Mouse (Mus musculus): Measurements from ENCODE around the gene Tmem190.
A peak's percentile ranks its signal among the peaks of the same experiment; 100 is the strongest.

Gene Tmem190

DNA sequence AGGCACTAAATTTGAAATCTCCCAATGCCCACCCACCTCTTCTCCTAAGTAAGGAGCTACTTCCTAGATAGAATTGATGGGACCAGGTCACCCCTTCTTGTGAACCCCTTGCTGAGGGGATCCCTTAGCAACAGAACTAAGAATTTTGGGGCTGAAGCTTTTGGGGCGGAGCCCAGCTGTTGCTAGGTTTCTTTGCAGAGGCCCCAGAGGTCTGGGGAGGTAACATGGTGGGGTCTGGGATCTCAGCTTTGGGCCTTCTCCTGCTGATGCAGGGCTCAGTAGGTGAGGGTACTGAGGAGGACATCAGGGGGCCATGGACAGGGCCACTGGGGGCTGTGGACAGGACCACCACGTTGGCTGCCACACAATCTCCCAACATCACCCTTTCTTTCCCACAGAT lies at the start of gene Tmem190, which contains the start of gene Il11:
TSS of gene Tmem190 (plus strand) at position 179 of the 400 bp plus-strand sequence.
TSS of gene Il11 (minus strand) at position 101 of the 400 bp plus-strand sequence.
- DNase-seq (ENCODE audit: low read depth, low spot score): no peak

DNA sequence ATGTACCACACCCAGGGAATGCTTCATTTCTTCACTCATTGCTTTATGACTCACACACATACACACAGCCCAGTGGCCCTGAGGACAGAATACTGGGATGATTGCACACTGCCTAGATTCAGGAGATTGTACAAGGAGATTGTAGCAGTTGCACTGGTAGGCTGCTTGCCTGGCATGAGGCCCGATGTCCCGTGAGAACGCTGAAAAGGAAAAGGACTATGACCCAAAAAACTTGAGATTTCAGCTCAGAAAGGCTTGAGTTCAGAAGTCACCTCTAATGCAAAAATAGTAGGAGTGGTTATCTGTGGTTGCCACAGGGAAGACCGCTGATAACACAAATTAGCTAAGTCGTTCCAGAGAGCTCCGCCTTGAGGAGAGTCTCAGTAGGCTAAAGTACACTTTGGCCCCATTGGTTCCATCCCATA lies 49.8 kb upstream of the Tmem190 start:
- no peak for DNase-seq (ENCODE audit: low read depth, low spot score)

DNA sequence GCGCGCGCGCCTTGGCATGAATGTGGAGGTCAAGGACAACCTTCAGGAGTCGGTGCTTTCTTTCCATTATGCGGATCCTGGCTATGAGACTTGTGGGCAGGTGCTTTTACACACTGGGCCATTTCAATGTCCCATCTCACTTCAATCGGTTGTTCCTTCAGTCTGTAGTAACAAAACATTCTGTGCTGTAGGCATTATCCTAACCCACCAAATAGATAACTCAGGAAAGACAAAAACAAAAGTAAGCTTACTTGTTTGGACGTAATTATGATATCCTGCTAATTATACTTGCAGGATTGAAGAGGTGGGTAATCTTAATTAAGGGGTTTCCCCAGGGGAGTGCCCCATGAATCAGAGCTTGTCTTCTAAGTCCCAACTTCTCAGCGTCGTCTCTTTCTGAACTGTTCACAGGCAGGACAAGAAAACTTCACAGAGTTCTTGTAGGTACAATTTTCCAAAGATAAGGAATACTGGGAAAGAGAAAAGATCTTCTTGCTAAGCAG lies 43.6 kb upstream of the Tmem190 start:
- DNase-seq (ENCODE audit: low read depth, low spot score): no peak

DNA sequence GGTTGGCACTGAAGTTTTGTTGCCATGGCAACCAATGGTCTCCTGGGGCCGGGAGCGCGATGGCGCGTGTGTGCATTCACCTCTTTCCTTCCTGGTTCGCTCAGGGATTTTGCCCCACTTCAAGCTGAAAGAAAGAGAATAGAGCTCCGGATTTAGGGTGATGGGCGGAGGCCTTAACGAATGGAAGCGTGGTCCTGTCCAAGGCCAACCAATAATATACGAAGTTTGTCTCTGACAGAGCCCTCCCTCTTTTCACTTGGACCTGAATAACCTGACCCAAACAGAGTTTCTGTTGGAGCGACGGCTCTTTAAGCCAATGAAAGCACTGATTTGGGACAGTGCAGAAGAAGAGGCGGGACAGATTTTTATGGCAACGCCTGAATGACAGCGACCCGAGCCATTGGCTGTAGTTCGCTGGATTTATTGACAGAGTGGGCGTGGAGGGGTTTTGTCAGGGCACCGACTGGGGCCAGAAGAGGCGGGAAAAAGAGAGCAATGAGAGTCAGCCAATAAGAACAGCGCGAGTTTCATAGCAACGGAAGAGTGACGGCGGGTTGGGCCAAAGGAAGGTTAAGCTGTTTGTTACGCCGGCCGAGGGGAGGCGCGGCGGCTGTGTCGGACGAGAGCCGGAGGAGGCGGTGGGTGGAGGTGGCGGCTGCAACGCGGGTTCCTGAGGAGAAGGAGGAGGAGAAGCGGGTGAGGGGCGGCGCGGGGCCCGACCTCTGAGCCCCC lies 43.0 kb upstream of the Tmem190 start, which contains the start of gene Kmt5c:
TSS of gene Kmt5c (plus strand) at position 572 of the 732 bp plus-strand sequence.
- DNase-seq (ENCODE audit: low read depth, low spot score): peak; percentile 100

DNA sequence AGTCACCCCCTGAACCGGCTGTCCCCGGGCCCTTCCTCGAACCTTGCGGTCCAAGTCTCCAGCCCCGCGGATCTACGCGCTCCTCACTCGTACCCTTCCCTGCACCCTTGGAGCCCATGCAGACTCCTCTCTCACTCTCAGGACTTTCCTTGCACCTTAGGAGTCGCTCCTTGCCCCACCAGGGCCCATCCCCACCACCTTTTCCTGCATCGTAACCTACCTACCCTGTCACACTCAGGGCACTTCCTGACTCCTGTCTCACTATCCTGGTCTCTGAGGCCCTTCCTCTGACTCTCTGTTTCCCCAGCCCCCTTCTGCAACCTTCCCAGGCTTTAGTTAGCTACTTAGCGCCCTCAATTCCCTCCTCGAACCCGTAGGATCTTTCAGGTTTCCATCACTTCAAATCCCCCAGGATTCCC lies 42.4 kb upstream of the Tmem190 start:
- peak; percentile 56 for DNase-seq (ENCODE audit: low read depth, low spot score)

DNA sequence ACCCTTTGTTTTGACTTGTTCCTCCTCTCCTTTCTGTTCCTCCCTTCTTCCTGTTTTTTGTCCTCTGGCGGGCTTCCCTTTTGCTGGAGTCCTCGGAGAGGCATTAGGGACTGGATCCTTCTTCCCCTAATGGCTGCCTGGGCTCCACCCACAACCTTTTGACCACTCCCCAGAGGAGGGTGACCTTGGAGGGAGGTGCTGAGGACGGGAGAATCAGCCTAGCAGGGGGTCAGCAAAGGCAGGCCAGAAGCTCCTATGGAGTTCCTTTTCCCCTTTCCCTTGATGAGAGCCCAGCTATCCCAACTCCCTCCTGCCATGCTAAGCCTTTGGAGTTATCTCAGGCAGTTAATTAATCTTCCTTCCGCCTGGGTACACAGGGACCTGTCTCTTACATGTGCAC lies 41.6 kb upstream of the Tmem190 start:
- peak; percentile 94 for DNase-seq (ENCODE audit: low read depth, low spot score)

DNA sequence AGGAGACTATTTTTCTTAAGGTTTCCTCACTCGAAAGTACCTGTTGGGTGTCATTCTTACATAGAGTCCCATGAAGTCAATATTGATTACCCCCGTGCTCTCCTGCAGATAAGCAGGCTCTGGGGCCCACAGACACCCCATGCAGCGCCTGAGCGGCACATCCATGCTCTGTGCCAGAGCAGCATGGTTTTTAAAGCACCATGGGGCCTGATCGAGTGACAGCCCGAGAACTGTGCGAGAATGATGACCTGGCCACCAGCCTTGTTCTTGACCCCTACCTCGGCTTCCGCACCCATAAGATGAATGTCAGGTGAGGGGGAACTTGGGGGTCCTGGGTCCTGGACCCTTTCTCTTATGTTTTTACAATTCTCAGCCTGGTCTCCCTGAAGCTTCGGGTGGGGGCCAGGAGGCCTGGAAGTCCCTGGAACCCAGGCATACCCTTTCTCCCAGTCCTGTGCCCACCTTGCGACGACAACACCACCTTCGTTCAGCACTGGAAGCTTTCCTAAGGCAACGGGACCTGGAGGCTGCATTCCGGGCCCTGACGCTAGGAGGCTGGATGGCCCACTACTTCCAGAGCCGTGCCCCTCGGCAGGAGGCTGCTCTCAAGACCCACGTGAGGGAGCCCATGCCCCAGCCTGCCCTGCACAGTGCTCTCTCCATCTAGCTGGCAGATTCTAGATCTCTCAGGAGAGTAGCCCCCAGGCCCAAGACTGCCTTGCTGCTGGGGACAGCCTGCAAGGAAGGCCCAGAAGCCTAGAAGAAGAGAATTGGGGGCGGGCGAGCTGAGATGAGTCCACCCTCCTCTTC lies 40.9 kb upstream of the Tmem190 start:
- peak; percentile 40 for DNase-seq (ENCODE audit: low read depth, low spot score)

DNA sequence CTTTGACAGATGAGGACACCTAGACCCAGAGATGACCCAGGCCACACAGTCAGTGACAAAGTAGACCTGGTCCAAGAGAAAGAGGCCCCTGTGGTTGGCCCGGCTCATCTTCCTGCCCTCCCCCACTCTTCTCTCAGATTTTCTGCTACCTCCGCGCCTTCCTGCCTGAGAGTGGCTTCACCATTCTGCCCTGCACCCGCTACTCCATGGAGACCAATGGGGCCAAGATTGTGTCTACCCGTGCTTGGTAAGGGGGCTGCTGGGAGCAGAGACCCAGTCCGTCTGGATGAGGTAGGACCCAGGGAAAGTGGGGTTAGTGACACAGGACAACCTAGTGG lies 40.3 kb upstream of the Tmem190 start:
- DNase-seq (ENCODE audit: low read depth, low spot score): no peak

DNA sequence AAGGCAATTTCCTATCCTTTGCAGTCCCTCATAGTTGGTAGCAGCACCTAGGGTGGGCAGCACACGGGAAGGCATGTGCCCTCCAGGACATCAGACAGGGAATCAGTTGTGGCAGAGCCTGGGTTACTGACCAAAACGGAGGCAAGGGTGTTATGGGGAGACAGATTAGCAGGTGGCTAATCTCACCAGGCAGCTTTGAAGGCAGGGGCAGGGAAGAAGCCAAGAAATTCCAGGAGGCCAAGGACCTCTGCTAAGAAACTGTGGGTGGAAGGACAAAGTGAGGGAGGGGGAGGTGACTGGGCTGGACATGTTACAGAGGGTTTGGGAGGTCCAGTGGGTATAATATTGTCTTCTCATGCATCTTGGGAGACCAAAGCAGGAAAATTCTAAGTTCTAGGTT lies 39.4 kb upstream of the Tmem190 start:
- no peak for DNase-seq (ENCODE audit: low read depth, low spot score)

DNA sequence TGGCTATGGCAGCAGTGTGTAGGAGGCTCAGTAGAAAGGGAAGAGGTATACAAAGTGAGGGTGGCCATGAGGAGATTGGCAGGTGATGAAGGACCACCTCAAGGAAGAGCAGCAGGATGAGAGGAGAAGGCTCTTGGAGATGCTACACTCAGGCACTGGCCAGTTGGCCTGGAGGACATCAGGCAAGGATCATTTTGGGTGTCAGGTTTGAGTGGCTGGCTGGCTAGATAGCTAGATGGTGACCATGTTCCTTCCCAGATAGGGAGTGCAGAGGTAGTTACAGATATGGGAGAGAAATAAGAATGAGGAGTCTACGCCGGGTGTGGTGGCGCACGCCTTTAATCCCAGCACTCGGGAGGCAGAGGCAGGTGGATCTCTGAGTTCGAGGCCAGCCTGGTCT lies 37.9 kb upstream of the Tmem190 start:
- no peak for DNase-seq (ENCODE audit: low read depth, low spot score)

DNA sequence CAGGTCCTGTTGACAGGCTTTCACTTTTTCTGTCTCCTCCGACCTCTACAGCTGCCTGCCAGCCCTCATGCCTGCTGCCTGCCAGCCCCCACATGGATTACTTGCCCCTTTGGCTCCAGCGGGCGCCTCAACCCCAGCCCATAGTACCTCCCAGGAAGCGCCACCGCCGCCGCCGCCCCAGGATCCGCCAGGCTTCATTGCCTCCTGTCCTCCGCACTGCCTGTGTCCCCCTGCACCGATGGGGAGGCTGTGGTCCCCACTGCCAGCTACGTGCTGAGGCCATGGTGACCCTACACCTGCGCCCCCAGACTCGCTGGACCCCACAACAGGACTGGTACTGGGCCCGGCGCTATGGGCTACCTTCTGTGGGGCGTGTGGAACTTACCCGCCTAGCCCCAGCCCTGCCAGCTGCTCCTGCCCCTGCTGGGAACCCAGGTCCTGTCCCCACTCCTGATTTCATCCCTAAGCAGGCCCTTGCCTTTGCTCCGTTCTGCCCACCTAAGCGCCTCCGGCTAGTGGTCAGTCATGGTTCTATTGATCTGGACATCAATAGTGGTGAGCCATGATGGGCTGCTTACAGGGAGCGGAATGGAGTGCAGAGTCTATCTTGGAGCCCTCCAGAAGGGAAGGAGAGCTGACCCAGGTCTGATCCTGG lies 36.3 kb upstream of the Tmem190 start:
- DNase-seq (ENCODE audit: low read depth, low spot score): no peak

DNA sequence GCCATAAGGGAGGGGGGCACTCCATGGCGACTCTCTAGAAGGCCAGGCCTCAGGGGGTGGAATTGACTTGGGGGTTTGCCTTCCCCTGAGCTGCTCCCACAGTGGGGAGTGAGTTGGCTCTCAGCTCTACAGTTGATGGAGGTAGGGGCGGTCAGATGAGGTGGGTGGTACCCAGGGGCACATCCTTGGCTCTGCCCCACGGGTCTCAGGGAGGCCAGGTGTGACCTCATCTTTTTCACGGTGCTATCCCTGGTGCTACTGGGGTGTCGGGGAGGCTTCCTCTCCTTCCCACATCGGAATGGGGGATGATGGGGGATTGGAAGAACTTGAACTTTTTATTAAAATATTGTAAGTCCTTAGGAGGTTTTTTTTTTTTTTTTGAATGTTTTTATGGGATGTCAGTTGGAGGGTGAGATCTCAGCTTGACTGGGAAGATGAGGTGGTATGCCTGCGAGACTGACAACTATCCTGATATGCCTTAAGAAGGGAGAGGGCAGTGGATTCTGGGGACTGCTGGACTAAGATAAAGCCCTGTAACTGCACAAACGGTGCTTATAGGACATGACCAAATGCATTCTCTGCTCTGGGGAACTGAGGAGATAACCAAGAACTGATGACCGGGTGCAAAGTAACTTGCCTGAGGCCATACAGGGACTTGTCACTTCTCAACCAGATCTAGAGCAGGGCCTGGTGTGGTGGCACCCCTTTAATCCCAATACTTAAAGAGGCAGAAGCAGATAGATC lies 35.4 kb upstream of the Tmem190 start:
- no peak for DNase-seq (ENCODE audit: low read depth, low spot score)

DNA sequence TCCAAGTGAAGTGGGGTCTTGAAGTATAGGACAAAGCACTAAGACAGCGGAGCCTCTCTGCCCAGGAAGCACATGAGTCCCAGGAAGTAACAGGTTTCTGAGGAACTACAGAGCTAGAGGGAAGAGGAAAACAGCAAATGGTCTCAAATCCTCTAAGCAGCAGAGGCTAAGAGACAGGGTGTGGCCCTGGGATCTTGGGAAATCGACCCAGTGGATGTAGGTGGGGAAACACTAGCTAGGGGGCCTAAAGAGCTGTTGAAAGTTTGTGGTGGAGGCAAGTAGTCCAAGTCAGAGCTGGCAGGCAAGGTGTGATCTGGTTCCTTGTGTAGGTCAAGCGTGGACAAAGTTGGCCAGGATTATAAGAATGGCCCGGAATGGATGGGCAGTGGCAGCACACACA lies 34.4 kb upstream of the Tmem190 start:
- peak; percentile 77 for DNase-seq (ENCODE audit: low read depth, low spot score)

DNA sequence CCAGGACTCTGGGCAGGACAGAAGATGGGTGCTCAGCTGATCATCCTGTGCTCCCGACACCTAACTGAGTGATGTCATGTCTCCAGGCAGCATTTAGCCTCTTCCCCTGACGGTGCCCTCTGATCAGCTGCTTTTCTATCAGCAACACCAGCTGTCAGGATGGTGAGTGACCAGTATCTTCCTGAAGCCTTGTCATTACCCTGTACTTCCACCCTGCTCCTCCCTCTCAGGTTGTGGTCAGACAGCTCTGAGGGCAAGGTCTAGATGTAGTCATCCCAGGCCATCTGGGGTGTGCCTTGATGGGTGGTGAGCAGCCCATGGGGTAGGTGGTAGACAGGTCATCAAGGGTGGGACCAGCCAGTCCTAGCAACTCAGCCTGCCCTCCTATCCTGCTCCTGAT lies 33.6 kb upstream of the Tmem190 start:
- DNase-seq (ENCODE audit: low read depth, low spot score): no peak

DNA sequence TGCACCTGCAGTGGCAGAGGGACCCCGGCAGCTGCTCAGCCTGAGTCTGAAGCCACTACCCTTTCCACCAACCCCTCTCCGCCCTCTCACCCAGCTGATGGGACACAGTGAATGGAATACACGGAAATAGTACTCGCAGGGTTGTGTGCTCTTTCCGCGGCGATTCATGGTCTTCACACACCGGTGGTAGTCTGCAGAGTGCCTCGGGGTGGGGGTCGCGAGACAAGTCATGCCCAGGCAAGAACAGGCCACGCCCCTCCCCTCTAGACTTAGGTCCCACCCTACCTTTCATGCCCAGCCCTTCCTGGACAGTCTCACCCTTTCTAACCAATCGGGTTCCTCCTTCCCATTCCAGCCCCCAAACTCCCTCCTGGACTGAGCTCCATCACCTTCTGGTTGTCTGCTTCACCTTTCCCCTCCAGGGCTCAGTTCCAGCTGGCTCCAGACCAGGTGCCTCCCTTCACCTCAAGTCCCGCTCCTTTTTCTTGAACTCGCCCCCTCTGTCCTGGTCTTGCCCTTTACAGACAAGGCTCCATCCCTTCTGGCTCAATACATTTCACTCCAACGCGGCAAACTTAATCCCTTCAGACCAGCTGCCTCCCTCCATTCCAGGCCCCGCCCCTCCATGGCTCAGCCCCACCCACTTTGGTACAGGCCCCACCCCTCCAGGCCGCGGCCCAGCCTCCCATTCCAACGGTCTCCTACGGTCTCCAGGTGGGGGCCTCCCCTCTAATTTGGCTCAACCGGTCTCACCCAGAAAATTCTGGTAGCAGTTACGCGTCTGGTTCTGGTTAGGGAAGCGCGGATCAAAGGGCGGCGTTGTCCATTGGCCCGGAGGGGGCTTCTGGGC lies 30.5 kb upstream of the Tmem190 start:
- peak; percentile 98 for DNase-seq (ENCODE audit: low read depth, low spot score)

DNA sequence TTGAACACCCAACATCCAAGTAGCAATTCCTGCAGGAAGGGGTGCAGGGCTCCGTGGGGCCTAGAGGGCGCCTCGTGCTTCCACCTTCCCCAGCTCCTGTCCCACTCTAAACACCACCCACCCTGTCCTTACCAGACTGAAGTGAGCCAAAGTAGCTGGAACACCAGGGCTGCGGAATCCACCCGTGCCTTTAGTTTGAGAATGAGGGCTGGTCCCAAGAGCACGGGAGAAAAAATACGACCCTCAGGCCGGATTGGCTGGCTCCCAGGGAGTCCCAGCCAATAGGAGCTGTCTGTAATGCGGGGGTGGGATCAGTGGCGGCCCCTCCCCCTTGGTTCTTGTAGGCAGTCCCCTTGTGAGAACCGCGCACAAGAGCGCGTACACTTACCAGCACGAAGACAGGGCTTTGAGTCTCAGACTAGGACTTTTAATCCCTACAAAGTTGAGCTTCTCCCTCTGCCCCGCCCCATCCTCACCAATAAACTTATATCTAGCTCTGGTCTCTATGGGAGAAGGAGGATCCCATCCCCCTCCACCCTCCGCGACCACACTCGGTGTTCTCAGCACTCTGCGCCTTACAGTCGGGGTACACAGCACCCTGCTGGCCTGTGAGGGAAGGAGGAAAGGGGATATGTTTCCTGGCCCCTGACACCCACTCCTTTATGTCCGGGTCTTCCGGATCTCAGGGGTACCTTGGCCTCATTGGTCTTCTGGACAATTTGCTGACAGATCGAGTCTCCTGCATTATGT lies 29.7 kb upstream of the Tmem190 start, which contains the start of gene Cox6b2:
TSS of gene Cox6b2 (minus strand) at position 274 of the 750 bp plus-strand sequence.
- peak; percentile 99 for DNase-seq (ENCODE audit: low read depth, low spot score)

DNA sequence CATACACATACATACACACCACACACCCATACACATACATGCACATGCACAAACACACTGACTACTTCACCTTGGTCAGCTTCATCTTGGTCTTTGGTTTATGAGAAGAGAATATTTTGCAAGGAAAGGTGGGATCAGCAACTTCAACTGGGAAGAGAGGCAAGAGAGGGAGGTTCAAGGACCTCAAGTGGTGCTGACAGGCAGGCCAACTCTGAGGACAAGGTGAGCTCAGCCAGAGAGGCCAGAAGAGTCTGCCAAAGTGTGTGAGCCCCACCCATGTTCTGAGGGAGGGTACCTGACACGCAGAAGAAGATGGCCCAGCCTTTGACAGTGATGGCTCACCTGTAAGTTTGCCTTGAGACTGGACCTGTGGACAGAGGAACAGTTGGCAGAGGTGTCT lies 23.1 kb upstream of the Tmem190 start:
- DNase-seq (ENCODE audit: low read depth, low spot score): no peak

DNA sequence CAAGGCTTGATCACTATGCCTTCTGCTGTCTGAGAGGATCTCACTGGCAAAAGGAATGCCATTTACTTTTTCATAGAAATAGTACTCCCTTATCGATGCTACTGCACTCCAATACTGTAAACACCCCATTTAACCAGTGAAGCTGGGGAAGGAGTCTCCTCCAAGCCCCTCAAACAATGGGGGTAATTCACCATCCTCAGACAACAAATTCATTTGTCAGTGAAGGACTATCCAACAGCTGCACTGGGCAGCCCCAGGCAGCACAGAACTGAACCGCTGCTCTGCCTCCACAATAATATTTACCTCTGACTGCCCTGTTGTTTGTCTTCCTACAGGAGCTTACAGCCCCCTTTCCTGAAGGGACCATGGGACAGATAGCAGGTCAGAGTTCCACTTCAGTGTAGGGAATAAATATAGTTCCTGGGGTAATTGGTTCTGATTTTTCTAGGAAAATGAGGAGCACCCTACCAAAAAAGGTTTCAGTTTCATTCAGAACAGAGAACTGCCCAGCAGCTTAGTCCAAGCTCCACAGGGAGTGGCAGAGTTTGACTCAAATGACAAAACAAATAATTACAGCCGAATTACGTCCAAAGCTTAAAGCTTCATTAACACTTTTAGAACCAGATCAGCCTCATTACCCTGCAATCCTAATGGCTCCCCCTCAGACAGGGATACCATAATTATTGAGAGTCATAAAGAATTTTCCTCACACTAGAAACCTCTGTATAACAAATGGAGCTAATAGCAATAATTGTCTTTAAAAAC lies 17.6 kb upstream of the Tmem190 start:
- DNase-seq (ENCODE audit: low read depth, low spot score): no peak

DNA sequence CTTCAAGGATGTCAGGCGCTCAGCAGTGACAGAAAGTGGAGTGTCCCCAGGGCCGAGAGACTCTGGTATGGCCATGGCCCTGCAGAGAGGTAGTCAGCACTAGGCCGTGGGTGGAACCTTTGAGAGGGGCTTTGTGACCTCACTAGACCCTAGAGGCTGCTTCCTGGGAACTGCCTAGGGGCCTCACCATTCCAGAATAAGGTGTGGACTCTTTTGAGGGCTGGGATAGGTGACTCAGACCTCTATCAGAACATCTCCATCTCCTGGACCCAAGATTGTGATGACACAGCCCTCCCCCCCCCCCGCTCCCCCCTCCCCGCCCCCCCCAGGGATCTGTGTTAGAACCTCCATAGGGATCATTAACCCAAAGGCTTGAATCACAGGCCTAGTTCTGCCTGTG lies 11.5 kb upstream of the Tmem190 start, which contains the start of gene Fam71e2:
TSS of gene Fam71e2 (minus strand) at position 101 of the 400 bp plus-strand sequence.
- DNase-seq (ENCODE audit: low read depth, low spot score): no peak

Data from R1 (cell line).